Mouse (Mus musculus): ENCODE results near the gene Fam169b. TPM values are rescaled to one million over a fixed set of nuclear protein-coding genes. Genes with fewer than 3 reads are reported as not detected.
"Not testable (repeated sequence)": the region's sequence is repeated elsewhere in the genome, so short reads cannot be mapped to it uniquely, and the experiment has no call there.

Gene Fam169b
- polyA plus RNA-seq, 1 experiment from 2014 or later, result 3.7 TPM

DNA sequence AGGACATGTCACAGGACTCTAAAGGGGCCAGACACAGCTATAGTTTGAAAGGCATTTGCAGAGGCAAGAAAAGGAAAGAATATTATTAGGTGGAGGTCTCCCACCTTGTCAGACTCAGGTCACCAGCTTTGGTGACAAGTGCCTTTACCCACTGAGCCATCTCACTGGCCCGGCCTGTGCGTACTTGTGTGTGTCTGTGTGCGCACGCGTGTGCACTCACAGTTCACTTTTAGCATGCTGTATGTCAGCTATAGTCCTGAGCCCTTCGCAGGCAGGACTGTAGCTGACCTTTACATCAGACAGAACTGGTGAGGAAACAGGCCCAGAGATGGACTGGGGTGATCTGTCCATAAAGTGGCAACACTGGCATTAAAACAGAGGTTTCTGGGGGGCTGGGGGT, 4.7 kb downstream of the Fam169b start:
- Histone ChIP-seq H3K9ac (no peak overlapping the region), H3K4me2 (no peak overlapping the region), H3K4me3 (no peak overlapping the region), H3K27me3 (peaks cover 8% of the 10 kb centered on the region; the same call in 1 of the 2 replicates), H3K4me1 (peaks cover 16% of the 10 kb centered on the region; the same call in 1 of the 2 replicates), H3K9me3 (no peaks in the 10 kb centered on the region), H3K27ac (no peak overlapping the region), H3K36me3 (no peaks in the 10 kb centered on the region)
- ATAC-seq (ENCODE audit: borderline replicate concordance, extremely low read depth, low FRiP score, low TSS enrichment), result no peak
- 97% methylated on average over 6 of the region's 6 CpGs for WGBS

- H3K9ac ChIP-seq, result no peak overlapping the region
- peaks cover 16% of the 10 kb centered on the region; the same call in 1 of the 2 replicates for H3K4me1 ChIP-seq
- H3K27ac ChIP-seq, result no peak overlapping the region
- no peaks in the 10 kb centered on the region for H3K36me3 ChIP-seq
- WGBS, result 58% methylated on average over 6 of the region's 6 CpGs
- H3K4me2 ChIP-seq, result no peak overlapping the region
- peaks cover 8% of the 10 kb centered on the region; the same call in 1 of the 2 replicates for H3K27me3 ChIP-seq
- no peak for ATAC-seq (ENCODE audit: borderline replicate concordance, extremely low read depth, low FRiP score, low TSS enrichment)
- no peak overlapping the region for H3K4me3 ChIP-seq
- H3K9me3 ChIP-seq, result no peaks in the 10 kb centered on the region
These were observed 5.3 kb downstream of the Fam169b start for GRCm38 (mm10) chr7:68278908-68279307.

DNA sequence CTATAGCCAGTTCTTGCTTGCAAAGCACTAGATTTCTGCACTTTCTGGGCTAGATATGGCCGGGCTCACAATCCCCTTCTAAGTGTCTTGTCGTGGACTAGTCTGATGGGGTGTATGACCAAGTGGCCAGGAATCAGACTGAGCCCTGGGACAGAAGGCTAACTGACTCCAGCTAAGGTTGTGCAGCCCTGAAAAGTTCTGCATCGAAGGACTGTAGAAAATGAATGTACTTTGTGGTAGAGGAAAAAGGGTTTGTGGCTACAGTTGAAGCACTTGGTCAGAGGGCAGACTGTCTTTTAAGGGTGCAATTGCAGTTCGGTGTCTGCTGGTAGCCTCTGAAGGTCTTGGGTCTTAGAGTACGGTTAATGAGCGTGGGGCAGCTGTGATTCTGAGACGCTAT, 5.8 kb downstream of the Fam169b start:
- Histone ChIP-seq H3K4me1 (peaks cover 16% of the 10 kb centered on the region; the same call in 1 of the 2 replicates), H3K4me3 (no peak overlapping the region), H3K27me3 (peaks cover 8% of the 10 kb centered on the region; the same call in 1 of the 2 replicates), H3K27ac (no peak overlapping the region), H3K4me2 (no peak overlapping the region), H3K36me3 (no peaks in the 10 kb centered on the region), H3K9ac (no peak overlapping the region), H3K9me3 (no peaks in the 10 kb centered on the region)
- WGBS, result 89% methylated on average over 7 of the region's 7 CpGs
- no peak for ATAC-seq (ENCODE audit: borderline replicate concordance, extremely low read depth, low FRiP score, low TSS enrichment)

DNA sequence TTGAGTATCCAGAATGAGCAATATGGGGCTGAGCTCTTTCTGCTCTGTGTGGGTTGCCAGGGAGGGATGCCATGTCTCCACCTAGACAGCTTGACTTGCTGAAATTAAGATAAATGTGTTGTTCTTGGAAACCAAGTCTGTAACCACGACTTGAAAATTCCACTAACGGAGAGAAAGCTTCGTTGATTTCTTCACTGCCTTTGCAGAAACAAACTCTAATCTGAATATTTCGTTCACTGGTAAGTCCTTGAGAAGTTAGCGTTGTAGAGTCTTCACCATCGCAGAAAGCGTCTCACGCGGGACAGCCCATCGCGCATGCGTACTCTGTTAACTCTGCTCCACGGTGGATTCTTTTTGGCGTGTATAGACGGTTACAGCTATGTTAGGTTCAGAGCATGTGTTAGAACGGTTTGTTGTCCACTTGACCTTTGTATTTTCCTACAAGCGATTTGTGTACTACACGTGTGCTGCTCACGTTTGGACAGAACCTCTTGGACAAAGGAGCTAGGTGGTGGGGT, 6.8 kb downstream of the Fam169b start:
- Histone ChIP-seq H3K4me2 (no peak overlapping the region), H3K9me3 (no peaks in the 10 kb centered on the region), H3K9ac (no peak overlapping the region), H3K4me3 (no peak overlapping the region), H3K36me3 (no peaks in the 10 kb centered on the region), H3K27me3 (peaks cover 8% of the 10 kb centered on the region; the same call in 1 of the 2 replicates), H3K27ac (no peak overlapping the region), H3K4me1 (peaks cover 16% of the 10 kb centered on the region; the same call in 1 of the 2 replicates)
- WGBS, result 86% methylated on average over 19 of the region's 19 CpGs
- ATAC-seq (ENCODE audit: borderline replicate concordance, extremely low read depth, low FRiP score, low TSS enrichment), result no peak

GRCm38 (mm10) chr7:68281341-68281740, 7.7 kb downstream of the Fam169b start:
- no peak overlapping the region for H3K27ac ChIP-seq
- H3K9ac ChIP-seq, result no peak overlapping the region
- H3K4me3 ChIP-seq, result no peak overlapping the region
- H3K27me3 ChIP-seq, result peaks cover 2% of the 10 kb centered on the region; the same call in 1 of the 2 replicates
- no peak for ATAC-seq (ENCODE audit: borderline replicate concordance, extremely low read depth, low FRiP score, low TSS enrichment)
- H3K9me3 ChIP-seq, result no peaks in the 10 kb centered on the region
- no peaks in the 10 kb centered on the region for H3K36me3 ChIP-seq
- 71% methylated on average over 5 of the region's 5 CpGs for WGBS
- H3K4me1 ChIP-seq, result peaks cover 11% of the 10 kb centered on the region; the same call in 1 of the 2 replicates
- H3K4me2 ChIP-seq, result no peak overlapping the region

GRCm38 (mm10) chr7:68282304-68283132, 8.9 kb downstream of the Fam169b start:
- H3K27me3 ChIP-seq, result no peaks in the 10 kb centered on the region
- no peak overlapping the region for H3K4me2 ChIP-seq
- 82% methylated on average over 22 of the region's 22 CpGs for WGBS

DNA sequence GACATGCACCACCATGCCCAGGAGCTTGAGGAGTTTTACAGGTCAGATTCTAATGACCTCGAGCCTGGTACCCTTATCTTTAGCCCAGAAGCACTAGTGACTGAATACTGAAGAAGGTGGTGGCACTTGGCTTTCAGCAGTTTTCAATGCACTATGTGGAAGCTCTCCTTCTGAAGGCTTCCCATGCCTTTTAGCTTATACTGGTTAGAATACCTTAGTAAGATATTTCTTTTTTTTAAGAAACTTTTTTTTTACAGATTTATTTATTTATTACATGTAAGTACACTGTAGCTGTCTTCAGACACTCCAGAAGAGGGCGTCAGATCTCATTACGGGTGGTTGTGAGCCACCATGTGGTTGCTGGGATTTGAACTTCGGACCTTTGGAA, 9.5 kb downstream of the Fam169b start:
- not testable (repeated sequence) for H3K9ac ChIP-seq; H3K9me3 ChIP-seq; H3K27ac ChIP-seq; H3K27me3 ChIP-seq; ATAC-seq (ENCODE audit: borderline replicate concordance, extremely low read depth, low FRiP score, low TSS enrichment); H3K4me2 ChIP-seq; H3K4me3 ChIP-seq; H3K4me1 ChIP-seq; H3K36me3 ChIP-seq
- 71% methylated on average over 4 of the region's 4 CpGs for WGBS

More at GRCm38 (mm10) chr7:68282304-68283132, 8.9 kb downstream of the Fam169b start:
- Histone ChIP-seq H3K4me1 (peaks cover 6% of the 10 kb centered on the region; the same call in 1 of the 2 replicates), H3K36me3 (no peaks in the 10 kb centered on the region), H3K27ac (no peak overlapping the region), H3K9me3 (no peaks in the 10 kb centered on the region), H3K4me3 (no peak overlapping the region), H3K9ac (no peak overlapping the region)
- ATAC-seq (ENCODE audit: borderline replicate concordance, extremely low read depth, low FRiP score, low TSS enrichment), result no peak

DNA sequence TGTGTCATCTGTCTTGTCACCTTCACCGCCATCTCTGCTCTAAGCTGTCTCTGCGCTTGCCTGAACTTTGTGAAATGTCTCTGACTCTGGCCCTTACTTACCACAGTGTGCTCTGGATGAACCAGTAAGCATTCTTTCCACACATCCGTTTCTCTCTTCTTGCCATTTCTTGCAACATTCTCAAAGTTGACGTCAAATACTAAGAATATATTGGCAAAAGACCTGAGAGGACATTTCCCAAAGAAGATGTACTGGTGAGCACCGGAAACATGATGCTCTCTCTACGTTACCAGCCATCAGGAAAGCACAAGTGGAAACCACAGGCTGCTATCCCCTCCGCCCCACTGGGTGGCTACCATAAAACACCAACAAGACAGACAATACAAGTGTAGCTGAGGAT, 10.1 kb downstream of the Fam169b start:
- Histone ChIP-seq H3K4me3 (no peak overlapping the region), H3K9ac (no peak overlapping the region), H3K27me3 (no peaks in the 10 kb centered on the region), H3K27ac (no peak overlapping the region), H3K4me1 (peaks cover 6% of the 10 kb centered on the region; the same call in 1 of the 2 replicates), H3K9me3 (no peaks in the 10 kb centered on the region), H3K4me2 (no peak overlapping the region), H3K36me3 (no peaks in the 10 kb centered on the region)
- no peak for ATAC-seq (ENCODE audit: borderline replicate concordance, extremely low read depth, low FRiP score, low TSS enrichment)
- WGBS, result 89% methylated on average over 7 of the region's 7 CpGs

DNA sequence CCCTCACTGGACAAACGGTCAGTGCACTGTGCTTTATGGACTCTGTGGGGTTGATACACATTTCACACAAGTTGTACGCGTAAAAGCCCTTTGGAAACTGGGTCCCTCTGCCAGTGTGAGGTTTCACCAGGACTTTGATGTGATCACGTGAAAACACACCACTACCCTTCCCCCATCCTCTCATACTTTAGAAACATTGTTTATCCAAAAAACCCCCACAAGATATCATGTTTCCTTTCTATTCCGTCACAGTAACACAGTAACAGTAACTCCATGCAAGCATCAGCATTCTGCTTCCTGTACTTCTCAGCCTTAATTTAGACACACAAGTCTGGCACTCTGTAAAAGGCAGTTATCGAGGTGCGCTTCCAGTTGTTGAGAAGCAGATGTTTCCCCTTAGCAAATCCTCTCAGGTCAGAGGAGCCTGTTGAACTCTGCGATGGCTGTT, 12.2 kb downstream of the Fam169b start:
- no peaks in the 10 kb centered on the region for H3K36me3 ChIP-seq
- no peak overlapping the region for H3K9ac ChIP-seq
- peak overlapping the region; percentile 37; the same call in 1 of the 2 replicates for H3K27ac ChIP-seq
- H3K4me3 ChIP-seq, result no peak overlapping the region
- ATAC-seq (ENCODE audit: borderline replicate concordance, extremely low read depth, low FRiP score, low TSS enrichment), result peak; percentile 39; the same call in 1 of the 2 replicates
- H3K27me3 ChIP-seq, result no peaks in the 10 kb centered on the region
- H3K4me1 ChIP-seq, result peaks cover 4% of the 10 kb centered on the region; the same call in 1 of the 2 replicates
- 37% methylated on average over 8 of the region's 8 CpGs for WGBS
- no peak overlapping the region for H3K4me2 ChIP-seq
- no peaks in the 10 kb centered on the region for H3K9me3 ChIP-seq

- WGBS, result 93% methylated on average over 24 of the region's 24 CpGs
- Histone ChIP-seq H3K9me3 (no peaks in the 10 kb centered on the region), H3K36me3 (no peaks in the 10 kb centered on the region), H3K27me3 (no peaks in the 10 kb centered on the region), H3K4me1 (peaks cover 4% of the 10 kb centered on the region; the same call in 1 of the 2 replicates), H3K27ac (0 out of 2 replicates have a peak overlapping the region, but pooled peaks have one; percentile 37), H3K9ac (no peak overlapping the region), H3K4me3 (no peak overlapping the region), H3K4me2 (no peak overlapping the region)
- ATAC-seq (ENCODE audit: borderline replicate concordance, extremely low read depth, low FRiP score, low TSS enrichment), result no peak
These were observed 13.2 kb downstream of the Fam169b start for GRCm38 (mm10) chr7:68286526-68287481.

DNA sequence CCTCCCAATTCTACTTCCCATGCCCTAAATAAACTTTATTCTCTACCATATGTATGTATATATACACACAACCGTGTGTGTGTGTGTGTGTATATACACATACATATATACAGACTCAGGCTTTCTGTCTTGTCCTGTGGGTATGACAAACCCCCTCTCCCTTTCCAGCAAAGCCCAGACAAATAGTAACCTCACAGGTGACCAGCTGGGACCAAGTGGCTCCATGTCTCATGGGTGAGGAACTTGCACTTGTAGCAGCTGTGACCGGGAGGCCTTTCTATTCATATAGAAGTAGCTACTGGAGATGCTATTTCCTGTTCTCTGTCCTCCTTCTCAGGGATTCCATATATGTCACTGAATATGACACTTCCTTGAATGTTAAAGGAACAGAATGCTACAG, 13.9 kb downstream of the Fam169b start:
- no peak overlapping the region for H3K4me3 ChIP-seq
- no peaks in the 10 kb centered on the region for H3K27me3 ChIP-seq
- no peaks in the 10 kb centered on the region for H3K9me3 ChIP-seq
- H3K4me1 ChIP-seq, result peaks cover 4% of the 10 kb centered on the region; the same call in 1 of the 2 replicates
- H3K4me2 ChIP-seq, result no peak overlapping the region
- no peak for ATAC-seq (ENCODE audit: borderline replicate concordance, extremely low read depth, low FRiP score, low TSS enrichment)
- no peaks in the 10 kb centered on the region for H3K36me3 ChIP-seq
- no peak overlapping the region for H3K27ac ChIP-seq
- H3K9ac ChIP-seq, result no peak overlapping the region
- 54% methylated on average over 2 of the region's 2 CpGs for WGBS
